Mouse (Mus musculus) gastrocnemius, adult 2 months (tissue): ENCODE results near the gene Cd3e. TPM values are rescaled to one million over a fixed set of nuclear protein-coding genes. Genes with fewer than 3 reads are reported as not detected.
"Not testable (repeated sequence)": the region's sequence is repeated elsewhere in the genome, so short reads cannot be mapped to it uniquely, and the experiment has no call there.

Experiments used
- DNase-seq: peaks from one replicate; pipeline ENCODE4 v3.0.0; 2022
- H3K27ac ChIP-seq: fragments of 200-600 bp; 2 replicates; pipeline ENCODE4 v1.8.1; 2022; ENCODE audit warnings: mild to moderate bottlenecking
- H3K4me3 ChIP-seq: fragments of 200-600 bp; 2 replicates; pipeline ENCODE4 v1.8.1; 2022; ENCODE audit warnings: mild to moderate bottlenecking, moderate library complexity
- CTCF ChIP-seq: fragments of 200-600 bp; IDR thresholded peaks from 2 replicates; pipeline ENCODE4 v1.8.1; 2022; ENCODE audit warnings: antibody characterized with exemption, mild to moderate bottlenecking, moderate library complexity
- intact Hi-C: fragments of 180-260 bp; cut with DNase I; formaldehyde crosslinking; loops from one replicate; pipeline ENCODE4 v1.15.1; 2025
- total RNA-seq, 2 experiments: library from RNA; stranded (reverse); gene quantifications; 2 replicates each; pipeline ENCODE4 v1.2.3; 2021

Cd3e gene
- total RNA-seq, 2 experiments from 2014 or later = not detected

- Histone ChIP-seq H3K4me3 (no peak within 1 kb of the TSS), H3K27ac (no peak within 1 kb of the TSS)
- intact Hi-C loops = no loop called here
- DNase-seq = no peak
- TF ChIP-seq CTCF = no peak
Observed at GRCm38 (mm10) chr9:45039499-45039898, 30.1 kb upstream of the Cd3e start, which contains the start of gene Mpzl2. TSS of gene Mpzl2 (plus strand) at chr9:45039799.

DNA sequence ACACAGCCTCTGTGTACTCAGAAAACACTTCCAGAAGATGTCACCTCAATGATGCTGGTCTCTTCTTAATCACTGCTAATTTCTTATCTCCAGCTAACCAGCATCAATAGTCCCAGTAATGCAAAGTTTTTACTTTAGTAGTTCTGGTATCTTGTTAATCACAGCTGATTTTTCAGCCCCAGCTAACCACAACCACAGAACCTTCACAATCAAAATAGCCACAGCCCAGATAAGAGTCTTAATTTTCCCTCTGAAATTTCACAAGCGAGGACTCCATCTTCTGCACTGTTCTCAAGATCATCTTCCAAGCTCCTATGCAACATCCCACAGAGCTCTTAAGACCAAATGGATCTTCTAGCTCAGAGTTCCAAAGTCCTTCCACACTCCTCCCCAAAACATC is 28.4 kb upstream of the Cd3e start:
- H3K27ac ChIP-seq, DNase-seq, intact Hi-C loops, H3K4me3 ChIP-seq: not testable (repeated sequence)

- no peak for DNase-seq
- no peak for TF ChIP-seq CTCF
Observed at GRCm38 (mm10) chr9:45034526-45034925, 25.1 kb upstream of the Cd3e start.

GRCm38 (mm10) chr9:45032261-45032660 is 22.8 kb upstream of the Cd3e start:
- intact Hi-C loops = no loop called here
- DNase-seq = no peak
- H3K27ac ChIP-seq = no peak overlapping the region
- H3K4me3 ChIP-seq = no peak overlapping the region
- TF ChIP-seq CTCF = no peak

More at GRCm38 (mm10) chr9:45034526-45034925, 25.1 kb upstream of the Cd3e start:
- intact Hi-C loops = no loop called here
- Histone ChIP-seq H3K4me3 (no peak overlapping the region), H3K27ac (no peak overlapping the region)

DNA sequence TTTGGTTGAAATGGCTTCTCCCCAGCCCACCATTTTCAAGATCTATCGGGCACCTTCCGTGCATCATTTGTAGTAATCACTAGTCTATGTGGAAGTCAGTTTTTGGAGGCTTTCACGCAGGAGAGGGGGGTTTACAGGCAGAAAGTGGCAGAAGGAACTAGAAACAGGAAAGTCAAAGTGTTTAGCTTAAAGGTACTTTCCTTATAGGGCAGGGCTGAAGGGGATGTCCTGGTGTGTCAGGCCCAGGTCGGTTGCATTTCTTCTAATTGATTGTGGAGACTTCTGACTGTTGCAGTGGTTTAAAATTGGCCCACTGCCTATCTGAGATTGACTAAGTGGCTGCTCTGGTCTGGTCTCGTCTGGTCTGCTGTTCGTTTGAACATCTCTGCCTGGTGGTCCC is 20.9 kb upstream of the Cd3e start:
- no peak for DNase-seq
- Histone ChIP-seq H3K4me3 (no peak overlapping the region), H3K27ac (no peak overlapping the region)
- no peak for TF ChIP-seq CTCF
- intact Hi-C loops = no loop called here

DNA sequence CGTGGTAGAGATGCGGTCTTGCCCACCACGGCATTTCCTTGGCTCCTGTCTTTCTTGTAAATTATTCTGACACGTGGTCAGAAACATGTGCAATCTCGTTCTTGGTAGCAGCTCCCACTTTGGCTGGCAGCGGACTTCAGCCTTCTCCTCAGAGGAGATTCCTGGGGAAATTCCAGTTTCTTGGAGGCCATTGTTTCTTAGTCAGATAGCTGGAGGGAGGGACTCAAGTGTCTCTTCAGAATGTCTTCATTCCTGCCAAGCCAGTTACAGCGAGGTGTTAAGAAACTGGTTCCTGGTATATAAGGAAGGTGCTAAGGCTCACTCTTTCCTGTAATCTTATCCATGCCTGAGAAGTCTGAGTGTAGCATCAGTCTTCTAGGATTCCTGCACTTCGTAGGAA is 17.9 kb upstream of the Cd3e start:
- Histone ChIP-seq H3K4me3 (no peak overlapping the region), H3K27ac (no peak overlapping the region)
- intact Hi-C loops = no loop called here
- no peak for DNase-seq
- no peak for TF ChIP-seq CTCF

- H3K4me3 ChIP-seq = no peak overlapping the region
- no peak for DNase-seq
- intact Hi-C loops = loop anchor here (2.0 to 5.0 kb wide), 2 partner anchors 108 to 123 kb away; no protein-coding TSS in a partner anchor
- no peak overlapping the region for H3K27ac ChIP-seq
- no peak for TF ChIP-seq CTCF
Observed at GRCm38 (mm10) chr9:45024187-45024586, 14.8 kb upstream of the Cd3e start.

DNA sequence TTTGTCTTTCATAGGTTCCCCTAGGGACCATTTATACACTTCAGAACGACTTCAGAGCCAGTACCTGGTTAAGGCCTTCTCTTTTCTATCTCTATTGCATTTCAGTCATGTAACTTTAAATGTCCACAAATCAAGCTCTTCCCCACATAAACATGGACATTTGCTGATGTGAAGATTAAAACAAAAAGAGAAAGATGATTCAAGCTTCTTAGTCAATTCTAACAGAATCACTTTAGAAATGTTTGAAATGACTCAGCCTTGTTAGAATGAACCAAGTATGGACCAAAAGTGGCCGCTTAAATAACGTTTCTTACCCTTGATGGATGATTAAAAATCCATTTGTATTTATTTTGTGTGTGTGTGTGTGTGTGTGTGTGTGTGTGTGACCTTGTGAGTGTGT is 14.2 kb upstream of the Cd3e start:
- no peak overlapping the region for H3K27ac ChIP-seq
- no peak for TF ChIP-seq CTCF
- intact Hi-C loops = loop anchor here (2.0 to 5.0 kb wide), 2 partner anchors 109 to 123 kb away; no protein-coding TSS in a partner anchor
- DNase-seq = no peak
- H3K4me3 ChIP-seq = no peak overlapping the region

DNA sequence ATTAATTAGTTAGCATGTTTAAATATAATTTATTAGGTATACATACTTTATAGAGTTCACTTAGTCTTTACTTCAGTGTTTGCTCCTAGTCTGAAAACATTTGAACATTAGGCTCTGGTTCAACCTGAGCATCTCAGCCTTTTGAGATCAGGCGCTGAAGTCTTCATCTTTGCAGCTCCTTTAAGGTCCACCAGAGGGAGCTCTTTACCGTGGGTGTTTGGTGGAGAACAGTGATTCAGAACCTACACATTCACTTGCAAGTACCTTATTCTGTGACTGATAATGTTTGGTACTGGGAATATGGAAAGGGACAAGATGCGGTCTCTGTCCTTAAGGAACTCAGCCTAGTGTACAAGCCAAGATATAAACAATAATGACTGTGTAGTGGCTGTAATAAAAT is 13.4 kb upstream of the Cd3e start:
- DNase-seq = no peak
- no peak overlapping the region for H3K4me3 ChIP-seq
- no peak overlapping the region for H3K27ac ChIP-seq
- TF ChIP-seq CTCF = peak; percentile 86
- intact Hi-C loops = loop anchor here (5.0 kb wide), 1 partner anchor 110 kb away; no protein-coding TSS in a partner anchor

DNA sequence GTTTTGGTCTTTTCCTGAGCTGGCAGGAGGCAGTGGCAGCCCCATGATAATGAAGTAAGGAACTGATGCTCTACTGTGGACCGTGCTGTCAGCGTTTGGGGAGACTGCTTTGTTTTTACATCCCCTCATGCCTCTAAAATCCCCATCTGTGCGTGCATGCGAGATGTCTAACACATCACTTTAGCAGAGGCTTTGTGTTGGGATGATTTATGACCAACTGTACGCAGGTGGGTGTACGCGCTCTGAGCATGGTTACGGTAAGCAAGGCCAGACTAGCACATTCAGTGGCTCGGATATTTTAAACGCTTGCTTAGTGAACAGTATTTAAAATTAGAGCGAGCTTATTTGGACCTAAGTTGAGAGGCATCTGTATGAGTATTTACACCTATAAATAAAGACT is 8.6 kb upstream of the Cd3e start:
- DNase-seq = no peak
- TF ChIP-seq CTCF = no peak
- Histone ChIP-seq H3K4me3 (no peak overlapping the region), H3K27ac (no peak overlapping the region)
- intact Hi-C loops = no loop called here

- Histone ChIP-seq H3K4me3 (no peak overlapping the region), H3K27ac (no peak overlapping the region)
- no peak for TF ChIP-seq CTCF
- intact Hi-C loops = no loop called here
- no peak for DNase-seq
Observed at GRCm38 (mm10) chr9:45015841-45016240, 6.4 kb upstream of the Cd3e start.

- no peak for DNase-seq
- no peak overlapping the region for H3K27ac ChIP-seq
- H3K4me3 ChIP-seq = no peak overlapping the region
- no peak for TF ChIP-seq CTCF
- intact Hi-C loops = no loop called here
Observed at GRCm38 (mm10) chr9:45014879-45015278, 5.5 kb upstream of the Cd3e start.

GRCm38 (mm10) chr9:45011291-45011690 is 1.9 kb upstream of the Cd3e start:
- intact Hi-C loops = no loop called here
- no peak overlapping the region for H3K27ac ChIP-seq
- no peak for TF ChIP-seq CTCF
- H3K4me3 ChIP-seq = no peak overlapping the region
- DNase-seq = no peak

- Histone ChIP-seq H3K4me3 (no peak overlapping the region), H3K27ac (no peak overlapping the region)
- DNase-seq = no peak
- intact Hi-C loops = no loop called here
- TF ChIP-seq CTCF = no peak
Observed at GRCm38 (mm10) chr9:45010461-45010860, 1.0 kb upstream of the Cd3e start.
